Mouse (Mus musculus) bone marrow, adult 2 months (tissue): ENCODE results near the gene Id4. TPM values are rescaled to one million over a fixed set of nuclear protein-coding genes. Genes with fewer than 3 reads are reported as not detected.

Experiments used
- H3K27ac ChIP-seq: fragments of 200-500 bp; 2 replicates; pipeline ENCODE4 v1.5.1; 2012; ENCODE audit warnings: low read depth, mild to moderate bottlenecking, control low read depth, inconsistent platforms, low read length; ENCODE audit not compliant: control insufficient read depth, poor library complexity, insufficient read depth
- H3K4me1 ChIP-seq: fragments of 200-500 bp; 2 replicates; pipeline ENCODE4 v1.6.1; 2011; ENCODE audit warnings: low read length; ENCODE audit not compliant: control insufficient read depth, insufficient read depth
- H3K4me3 ChIP-seq: fragments of 200-500 bp; replicated peaks from 2 replicates; pipeline ENCODE3; 2011; ENCODE audit warnings: mild to moderate bottlenecking, low read depth, low read length, control low read depth; ENCODE audit not compliant: control insufficient read depth
- CTCF ChIP-seq: fragments of 200-500 bp; IDR thresholded peaks from 2 replicates; pipeline ENCODE4 v1.5.1; 2011; ENCODE audit warnings: low read length, control low read depth; ENCODE audit not compliant: control insufficient read depth, insufficient read depth
- POLR2A ChIP-seq: fragments of 200-500 bp; IDR thresholded peaks from 2 replicates; pipeline ENCODE4 v1.6.1; 2011; ENCODE audit warnings: low read depth, mild to moderate bottlenecking, control low read depth, low read length, borderline replicate concordance; ENCODE audit not compliant: control insufficient read depth
- WGBS: fragments of 180-500 bp; shearing (Covaris S2); methylation state at CpG from one replicate; pipeline ENCODE4 v1.1.7; 2018; 5-methylcytosine and 5-hydroxymethylcytosine counted together
- polyA plus RNA-seq: library from polyadenylated mRNA; stranded (reverse); fragments of >200 nt; gene quantifications from 2 replicates; pipeline ENCODE4 v1.2.4, GENCODE M21; 2011; ENCODE audit warnings: low replicate concordance; ENCODE audit not compliant: missing spikeins, insufficient read depth, insufficient read length

The Id4 gene
- polyA plus RNA-seq, 1 experiment, result 3.4 TPM

DNA sequence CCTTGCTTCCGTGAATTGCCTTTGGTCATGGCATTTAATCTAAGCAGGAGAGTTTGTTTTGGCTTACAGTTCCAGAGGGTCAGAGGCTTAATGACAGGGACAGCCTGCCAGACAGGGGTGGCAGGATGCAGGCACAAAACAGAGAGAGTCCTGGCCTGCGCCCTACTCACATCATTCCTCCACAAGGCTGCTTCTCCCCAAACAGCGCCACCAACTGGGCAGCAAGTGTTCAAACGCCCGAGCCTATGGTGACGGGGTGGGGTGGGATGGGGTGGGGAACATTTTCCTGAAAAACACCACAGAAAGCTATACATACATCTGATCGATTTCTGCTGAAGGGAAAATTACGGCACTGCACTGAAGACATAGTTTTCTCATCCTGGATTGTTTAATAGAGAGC lies 6.0 kb upstream of the Id4 start:
- no peak for TF ChIP-seq POLR2A
- TF ChIP-seq CTCF, result no peak
- Histone ChIP-seq H3K27ac (no peak overlapping the region), H3K4me3 (no peak overlapping the region), H3K4me1 (no peaks in the 10 kb centered on the region)
- WGBS, result 72% methylated on average over 8 of the region's 8 CpGs

DNA sequence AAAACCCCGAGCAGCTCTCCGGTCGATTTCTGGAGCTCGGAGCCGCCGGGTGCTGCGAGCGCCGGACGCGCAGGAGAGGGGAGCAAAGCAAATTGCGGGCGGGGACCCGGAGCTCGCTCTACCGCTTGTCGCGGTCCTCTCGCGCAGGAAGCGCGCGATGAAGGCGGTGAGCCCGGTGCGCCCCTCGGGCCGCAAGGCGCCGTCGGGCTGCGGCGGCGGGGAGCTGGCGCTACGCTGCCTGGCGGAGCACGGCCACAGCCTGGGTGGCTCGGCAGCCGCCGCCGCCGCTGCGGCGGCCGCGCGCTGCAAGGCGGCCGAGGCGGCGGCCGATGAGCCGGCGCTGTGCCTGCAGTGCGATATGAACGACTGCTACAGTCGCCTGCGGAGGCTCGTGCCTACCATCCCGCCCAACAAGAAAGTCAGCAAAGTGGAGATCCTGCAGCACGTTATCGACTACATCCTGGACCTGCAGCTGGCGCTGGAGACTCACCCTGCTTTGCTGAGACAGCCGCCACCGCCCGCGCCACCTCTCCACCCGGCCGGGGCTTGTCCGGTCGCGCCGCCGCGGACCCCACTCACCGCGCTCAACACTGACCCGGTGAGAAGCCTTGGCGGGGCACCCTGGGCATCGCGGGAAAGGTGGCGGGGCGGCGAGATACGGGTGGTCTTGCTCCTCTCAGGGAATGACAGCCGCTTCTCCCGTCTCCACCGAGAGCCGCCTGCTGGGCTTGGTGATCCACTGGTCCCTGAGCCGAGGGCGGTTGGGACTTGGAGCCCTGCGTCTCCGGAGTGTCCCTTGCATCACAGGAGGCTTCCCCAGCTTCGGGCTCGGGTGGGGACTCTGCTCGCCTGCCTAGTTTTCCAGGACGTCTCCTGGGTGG lies 553 bp downstream of the Id4 start:
- WGBS, result 1% methylated on average over 94 of the region's 98 CpGs
- H3K4me1 ChIP-seq, result no peaks in the 10 kb centered on the region
- peak overlapping the region; percentile 15; the same call in 1 of the 2 replicates for H3K27ac ChIP-seq
- TF ChIP-seq POLR2A, result no peak
- TF ChIP-seq CTCF, result no peak
- H3K4me3 ChIP-seq, result peak overlapping the region; percentile 20

DNA sequence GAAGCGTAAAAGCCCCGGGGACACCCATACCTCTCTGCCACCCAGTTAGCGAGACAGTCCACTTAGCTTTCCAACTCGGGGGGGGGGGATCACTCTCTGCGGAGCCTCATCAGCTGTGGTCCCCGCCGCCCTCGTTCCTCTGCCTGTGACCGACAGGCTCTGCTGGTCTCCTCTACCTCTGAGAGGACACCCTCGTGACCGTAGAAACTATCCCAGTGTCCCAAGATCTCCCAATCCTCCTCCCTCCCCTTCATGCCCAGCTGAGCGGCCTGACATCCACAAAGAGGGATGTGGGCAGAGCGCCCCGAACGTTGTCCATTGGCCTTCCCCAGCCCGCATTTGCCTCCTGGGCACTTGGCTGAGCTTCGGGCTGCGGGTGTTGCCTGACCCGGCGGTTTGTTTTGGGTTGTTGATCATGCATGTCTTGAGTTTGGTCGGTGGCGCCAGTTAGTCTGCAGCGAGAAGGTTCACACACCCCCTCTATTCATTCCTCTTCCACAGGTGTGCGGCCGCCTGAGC lies 1.5 kb downstream of the Id4 start:
- no peak overlapping the region for H3K4me3 ChIP-seq
- no peak overlapping the region for H3K27ac ChIP-seq
- no peak for TF ChIP-seq CTCF
- no peak for TF ChIP-seq POLR2A
- H3K4me1 ChIP-seq, result no peaks in the 10 kb centered on the region
- WGBS, result 2% methylated on average over 25 of the region's 25 CpGs

GRCm38 (mm10) chr13:48265029-48265428 lies 4.0 kb downstream of the Id4 start:
- H3K4me1 ChIP-seq, result no peaks in the 10 kb centered on the region
- H3K27ac ChIP-seq, result no peak overlapping the region
- TF ChIP-seq POLR2A (no peak), CTCF (no peak)
- H3K4me3 ChIP-seq, result no peak overlapping the region
- WGBS, result 70% methylated on average over 6 of the region's 6 CpGs

DNA sequence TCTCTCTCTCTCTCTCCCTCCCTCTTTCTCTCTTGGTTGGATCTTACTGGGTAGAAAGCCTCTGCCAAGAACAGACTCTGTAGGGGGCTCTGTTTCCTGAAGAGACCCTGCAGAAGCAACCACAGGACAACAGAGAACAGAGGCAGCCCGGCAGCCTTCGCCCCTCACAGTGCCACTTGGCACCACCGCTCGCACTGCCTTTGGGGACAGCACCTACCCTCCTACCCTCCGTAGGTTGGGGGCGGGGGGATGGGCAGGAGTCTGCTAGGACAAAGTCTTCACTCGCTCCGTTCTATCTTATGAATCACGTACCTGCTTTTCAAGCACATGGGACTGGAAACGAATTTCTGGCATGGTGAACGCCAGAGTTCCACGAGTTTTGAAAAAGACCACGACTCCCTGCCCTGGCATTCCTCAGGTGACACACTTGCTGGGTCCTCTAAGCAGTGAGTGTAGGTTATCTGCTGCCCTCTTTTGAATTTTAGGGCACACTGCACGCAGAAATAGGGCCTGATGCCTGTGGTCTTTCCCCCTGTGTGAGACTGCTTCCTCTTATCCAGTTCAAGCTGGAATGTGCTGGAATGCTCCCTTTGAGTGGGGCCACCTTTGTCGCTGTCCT lies 12.5 kb downstream of the Id4 start:
- H3K27ac ChIP-seq, result no peak overlapping the region
- WGBS, result 8% methylated on average over 15 of the region's 15 CpGs
- H3K4me1 ChIP-seq, result no peaks in the 10 kb centered on the region
- no peak for TF ChIP-seq POLR2A
- TF ChIP-seq CTCF, result no peak
- no peak overlapping the region for H3K4me3 ChIP-seq

GRCm38 (mm10) chr13:48274107-48274506 lies 13.1 kb downstream of the Id4 start:
- no peak overlapping the region for H3K4me3 ChIP-seq
- no peaks in the 10 kb centered on the region for H3K4me1 ChIP-seq
- TF ChIP-seq POLR2A (no peak), CTCF (no peak)
- no peak overlapping the region for H3K27ac ChIP-seq
- WGBS, result 73% methylated on average over 1 of the region's 1 CpGs

DNA sequence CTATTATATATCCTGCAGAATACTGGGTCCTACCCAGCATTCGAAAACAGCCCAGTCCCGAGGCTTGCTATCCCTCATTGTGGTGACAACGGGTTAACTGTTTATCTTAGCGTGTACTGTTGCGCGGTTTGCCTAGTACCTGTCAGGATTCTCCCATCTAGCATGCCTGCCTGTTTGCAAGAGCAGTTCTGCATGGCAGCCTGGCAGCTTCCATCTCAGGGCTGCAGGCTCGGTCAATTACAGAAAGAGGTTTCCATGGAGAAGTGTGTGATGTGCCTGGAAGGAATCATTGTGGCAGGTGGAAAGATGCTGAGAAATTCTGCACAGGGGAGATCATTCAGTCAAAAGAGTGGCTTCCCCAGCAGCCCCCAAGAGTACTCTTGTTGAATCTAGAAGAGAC lies 16.0 kb downstream of the Id4 start:
- TF ChIP-seq CTCF (no peak), POLR2A (no peak)

DNA sequence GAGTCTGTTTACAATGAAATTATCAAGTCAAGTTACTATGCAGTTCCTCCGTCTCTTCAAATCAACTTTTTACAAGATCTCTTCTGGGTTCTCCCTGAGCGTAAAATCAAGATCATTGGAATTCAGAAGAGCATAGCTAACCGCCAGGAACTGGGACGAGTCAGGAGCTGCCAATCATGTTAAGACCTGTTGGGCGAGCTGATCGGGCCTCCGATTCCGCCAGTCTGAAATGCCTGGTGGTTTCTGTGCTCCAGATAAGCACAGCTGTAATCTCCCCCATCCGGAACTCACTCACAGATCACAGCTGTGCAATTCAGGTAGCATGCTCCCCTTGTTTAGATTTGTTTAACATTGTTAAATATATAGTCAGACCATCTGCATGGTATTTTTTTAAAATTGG lies 23.4 kb downstream of the Id4 start:
- Histone ChIP-seq H3K4me1 (no peaks in the 10 kb centered on the region), H3K4me3 (no peak overlapping the region), H3K27ac (no peak overlapping the region)
- TF ChIP-seq CTCF, result no peak
- no peak for TF ChIP-seq POLR2A
- WGBS, result 84% methylated on average over 9 of the region's 9 CpGs

More for the DNA sequence above, 16.0 kb downstream of the Id4 start:
- Histone ChIP-seq H3K4me1 (no peaks in the 10 kb centered on the region), H3K27ac (no peak overlapping the region), H3K4me3 (no peak overlapping the region)
- 85% methylated on average over 7 of the region's 7 CpGs for WGBS
